8 mouse cellular contexts compared by ENCODE assay signal in the genomic region with DNA sequence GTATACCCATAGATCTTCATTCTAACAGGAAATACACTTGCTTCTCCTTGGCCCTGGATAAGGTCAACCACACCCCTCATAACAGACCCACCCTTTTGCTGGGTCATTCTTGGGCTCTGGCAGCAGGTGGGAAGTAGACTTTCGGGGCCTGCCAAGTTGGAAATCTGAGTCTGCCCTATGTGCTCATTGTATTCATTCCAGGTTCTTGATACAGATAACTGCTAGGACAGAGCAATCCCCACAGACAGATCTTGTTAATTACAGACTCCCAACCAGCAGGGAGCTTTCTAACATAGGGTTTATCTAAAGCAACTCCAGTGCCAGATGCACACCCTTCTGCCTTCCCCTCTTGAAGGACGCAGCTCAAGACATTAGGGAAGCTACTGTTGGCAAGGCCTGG. TPM values are rescaled to one million over a fixed set of nuclear protein-coding genes. Genes with fewer than 3 reads are reported as not detected.
A peak's percentile ranks its signal among the peaks of the same experiment; 100 is the strongest.
DNase-seq lines count a peak whose midpoint lies in the region; ATAC-seq lines count a peak whose summit lies in the region.
"Had no signal": no experiment of that assay in that cellular context is flagged by ENCODE, and none has a peak within 500 bp of the region (broad histone marks: within the 10 kb centered on the region; RNA-seq: fewer than 3 reads in every experiment).

No protein-coding gene starts in this region.

- peaks cover 13% of the 10 kb centered on the region for H3K4me1 ChIP-seq in heart, embryonic 15.5 days (replicated peaks)
- H3K4me1 ChIP-seq in stomach, embryonic 15.5 days: no peaks in the 10 kb centered on the region
- H3K4me1 ChIP-seq: limb, embryonic 10.5 days had no signal

- 0 out of 2 replicates have a peak, but pooled peaks have one; percentile 43 for ATAC-seq in heart, embryonic 15.5 days (replicated peaks; ENCODE audit: insufficient number of reproducible peaks, insufficient read depth, low FRiP score, low read depth)
- no peak for ATAC-seq in stomach, embryonic 15.5 days (ENCODE audit: insufficient read depth, low FRiP score, low read depth)

- no peaks in the 10 kb centered on the region for H3K27me3 ChIP-seq in heart, embryonic 15.5 days
- H3K27me3 ChIP-seq in stomach, embryonic 15.5 days (replicated peaks): no peaks in the 10 kb centered on the region

- no peak overlapping the region for H3K9ac ChIP-seq in heart, embryonic 15.5 days
- H3K9ac ChIP-seq in stomach, embryonic 15.5 days: no peak overlapping the region

- H3K36me3 ChIP-seq in heart, embryonic 15.5 days: no peaks in the 10 kb centered on the region
- no peaks in the 10 kb centered on the region for H3K36me3 ChIP-seq in stomach, embryonic 15.5 days
- H3K36me3 ChIP-seq: limb, embryonic 10.5 days had no signal

- no peak overlapping the region for H3K4me2 ChIP-seq in heart, embryonic 15.5 days
- H3K4me2 ChIP-seq in stomach, embryonic 15.5 days: no peak overlapping the region

- peak; percentile 18 for DNase-seq in lung, postnatal 10 days
- DNase-seq in lung, postnatal 14 days: no peak
- peak; percentile 47 to 49 for DNase-seq in cerebellum, adult 18-20 months
- DNase-seq in layer of hippocampus, adult 11-12 months (ENCODE audit: low spot score): no peak
- no peak for DNase-seq in urinary bladder, postnatal 14 days (ENCODE audit: low spot score)

- H3K27ac ChIP-seq in heart, embryonic 15.5 days: peak overlapping the region; percentile 73
- 0 out of 2 replicates have a peak overlapping the region, but pooled peaks have one; percentile 42 for H3K27ac ChIP-seq in stomach, embryonic 15.5 days
- H3K27ac ChIP-seq: limb, embryonic 10.5 days had no signal

- no peak overlapping the region for H3K4me3 ChIP-seq in heart, embryonic 15.5 days
- no peak overlapping the region for H3K4me3 ChIP-seq in stomach, embryonic 15.5 days (replicated peaks)
- H3K4me3 ChIP-seq: limb, embryonic 10.5 days had no signal

- WGBS in heart, embryonic 15.5 days: 27% methylated on average over 2 of the region's 2 CpGs
- WGBS in stomach, embryonic 15.5 days: 65% methylated on average over 2 of the region's 2 CpGs

- no peaks in the 10 kb centered on the region for H3K9me3 ChIP-seq in heart, embryonic 15.5 days (replicated peaks)
- no peaks in the 10 kb centered on the region for H3K9me3 ChIP-seq in stomach, embryonic 15.5 days
- H3K9me3 ChIP-seq: limb, embryonic 10.5 days had no signal

RNA-seq across cellular contexts. Expression of gene Ndrg3, which starts 9.0 kb away (rescaled TPM):
- 28.6 and 51.0 TPM in 2 replicates for polyA plus RNA-seq in heart, embryonic 15.5 days (2015; fragmentation: Nextera tagmentation; extraction: Ambion mirVana)
- 39.5 and 44.0 TPM in 2 replicates for polyA plus RNA-seq in stomach, embryonic 15.5 days (2015; fragmentation: Nextera tagmentation; extraction: Ambion mirVana)

RNA-seq across cellular contexts. Expression of gene Dsn1, which starts 24.1 kb away (rescaled TPM):
- 30.4 and 31.4 TPM in 2 replicates for polyA plus RNA-seq in heart, embryonic 15.5 days (2015; fragmentation: Nextera tagmentation; extraction: Ambion mirVana)
- 27.3 and 29.6 TPM in 2 replicates for polyA plus RNA-seq in stomach, embryonic 15.5 days (2015; fragmentation: Nextera tagmentation; extraction: Ambion mirVana)

Comparison
In these comparisons a context has a peak if more than half of its experiments do, and no peak if none do; other contexts are left out.
1. DNase-seq: peak in lung, postnatal 10 days (single experiment) and cerebellum, adult 18-20 months (2 of 2); none in lung, postnatal 14 days (single experiment), layer of hippocampus, adult 11-12 months (single experiment) and urinary bladder, postnatal 14 days (single experiment).